Mouse (Mus musculus) liver, adult 2 months (tissue): Measurements from ENCODE around the gene Gm45140. TPM values are rescaled to one million over a fixed set of nuclear protein-coding genes. Genes with fewer than 3 reads are reported as not detected.

Experiments used
- DNase-seq: peaks from one replicate; pipeline ENCODE4 v3.0.0-alpha.2; 2011; ENCODE audit warnings: low read depth, low spot score; ENCODE audit errors: extremely low read depth
- H3K27ac ChIP-seq: fragments of 200-500 bp; replicated peaks from 2 replicates; pipeline ENCODE4 v1.5.1; 2012; ENCODE audit warnings: low read depth, mild to moderate bottlenecking, control low read depth, inconsistent platforms, low read length; ENCODE audit not compliant: insufficient read depth
- H3K27me3 ChIP-seq: fragments of 200-500 bp; 2 replicates; pipeline ENCODE4 v1.6.1; 2012; ENCODE audit warnings: mild to moderate bottlenecking, moderate library complexity, low read length, inconsistent platforms; ENCODE audit not compliant: control insufficient read depth, insufficient read depth
- H3K36me3 ChIP-seq: fragments of 200-500 bp; 2 replicates; pipeline ENCODE4 v1.6.1; 2012; ENCODE audit warnings: low read length, inconsistent platforms; ENCODE audit not compliant: control insufficient read depth, insufficient read depth
- H3K4me1 ChIP-seq: fragments of 200-500 bp; 2 replicates; pipeline ENCODE4 v1.6.1; 2011; ENCODE audit warnings: low read length; ENCODE audit not compliant: control insufficient read depth, insufficient read depth
- H3K4me3 ChIP-seq: fragments of 200-500 bp; 2 replicates; pipeline ENCODE4 v1.5.1; 2011; ENCODE audit warnings: low read depth, mild to moderate bottlenecking, control low read depth, low read length, moderate library complexity; ENCODE audit not compliant: insufficient read depth
- H3K79me2 ChIP-seq: fragments of 200-500 bp; 2 replicates; pipeline ENCODE4 v1.6.1; 2012; ENCODE audit warnings: inconsistent platforms, mild to moderate bottlenecking, low read length, moderate library complexity; ENCODE audit not compliant: control insufficient read depth, insufficient read depth
- H3K9ac ChIP-seq: fragments of 200-500 bp; 2 replicates; pipeline ENCODE4 v1.6.1; 2012; ENCODE audit warnings: low read depth, mild to moderate bottlenecking, control low read depth, inconsistent platforms, low read length
- CTCF ChIP-seq: fragments of 200-500 bp; IDR thresholded peaks from 2 replicates; pipeline ENCODE4 v1.5.1; 2011; ENCODE audit warnings: low read depth, low read length, control low read depth
- POLR2A ChIP-seq: fragments of 200-500 bp; IDR thresholded peaks from 2 replicates; pipeline ENCODE4 v1.6.1; 2011; ENCODE audit warnings: low read length, control low read depth; ENCODE audit not compliant: insufficient read depth; ENCODE audit errors: extremely low read depth
- WGBS: fragments of 180-500 bp; shearing (Covaris S2); methylation state at CpG from one replicate; pipeline ENCODE4 v1.1.7; 2018; 5-methylcytosine and 5-hydroxymethylcytosine counted together
- polyA plus RNA-seq: library from polyadenylated mRNA; depleted of rRNA; stranded (reverse); fragments of >200 nt; gene quantifications from 2 replicates; pipeline ENCODE4 v1.2.3, GENCODE M21; 2012
- total RNA-seq: library from RNA; depleted of rRNA; stranded (reverse); fragments of >200 nt; gene quantifications from 2 replicates; pipeline ENCODE4 v1.2.3, GENCODE M21; 2014

Gm45140 gene
- total and polyA plus RNA-seq, 2 experiments: 0.98 to 1.0 TPM

GRCm38 (mm10) chr6:87763376-87764280 lies 72.0 kb downstream of the Gm45140 start:
- H3K4me3 ChIP-seq: no peak overlapping the region
- H3K27me3 ChIP-seq: no peaks in the 10 kb centered on the region
- no peaks in the 10 kb centered on the region for H3K79me2 ChIP-seq
- peak; percentile 64 for DNase-seq
- peaks cover 8% of the 10 kb centered on the region for H3K4me1 ChIP-seq
- H3K36me3 ChIP-seq: no peaks in the 10 kb centered on the region
- TF ChIP-seq CTCF (peak; percentile 53), POLR2A (no peak)
- 54% methylated on average over 4 of the region's 4 CpGs for whole genome bisulfite sequencing
- no peak overlapping the region for H3K27ac ChIP-seq
- no peak overlapping the region for H3K9ac ChIP-seq

GRCm38 (mm10) chr6:87762161-87762560 lies 73.4 kb downstream of the Gm45140 start:
- WGBS: 87% methylated on average over 5 of the region's 5 CpGs
- H3K79me2 ChIP-seq: no peaks in the 10 kb centered on the region
- no peaks in the 10 kb centered on the region for H3K36me3 ChIP-seq
- no peak overlapping the region for H3K4me3 ChIP-seq
- no peak overlapping the region for H3K27ac ChIP-seq
- no peak for TF ChIP-seq POLR2A
- no peak for TF ChIP-seq CTCF
- H3K27me3 ChIP-seq: no peaks in the 10 kb centered on the region
- no peak for DNase-seq
- H3K9ac ChIP-seq: no peak overlapping the region
- peaks cover 8% of the 10 kb centered on the region for H3K4me1 ChIP-seq

- 14% methylated on average over 3 of the region's 3 CpGs for WGBS
- H3K4me3 ChIP-seq: no peak overlapping the region
- TF ChIP-seq POLR2A: no peak
- TF ChIP-seq CTCF: no peak
- no peaks in the 10 kb centered on the region for H3K27me3 ChIP-seq
- H3K9ac ChIP-seq: 0 out of 2 replicates have a peak overlapping the region, but pooled peaks have one; percentile 20
- peak overlapping the region; percentile 75 for H3K27ac ChIP-seq
- no peaks in the 10 kb centered on the region for H3K79me2 ChIP-seq
- peaks cover 8% of the 10 kb centered on the region for H3K4me1 ChIP-seq
- peak; percentile 77 for DNase-seq
- no peaks in the 10 kb centered on the region for H3K36me3 ChIP-seq
These were observed 75.7 kb downstream of the Gm45140 start for GRCm38 (mm10) chr6:87759850-87760249.

- WGBS: 24% methylated on average over 3 of the region's 3 CpGs
- Histone ChIP-seq H3K4me3 (no peak overlapping the region), H3K79me2 (no peaks in the 10 kb centered on the region), H3K36me3 (no peaks in the 10 kb centered on the region), H3K9ac (0 out of 2 replicates have a peak overlapping the region, but pooled peaks have one; percentile 20), H3K27ac (peak overlapping the region; percentile 75), H3K4me1 (peaks cover 8% of the 10 kb centered on the region), H3K27me3 (no peaks in the 10 kb centered on the region)
- TF ChIP-seq POLR2A (no peak), CTCF (no peak)
- peak; percentile 90 for DNase-seq
These were observed 76.2 kb downstream of the Gm45140 start for GRCm38 (mm10) chr6:87759404-87759803.

GRCm38 (mm10) chr6:87756896-87757295 lies 78.7 kb downstream of the Gm45140 start:
- H3K9ac ChIP-seq: no peak overlapping the region
- H3K27ac ChIP-seq: no peak overlapping the region
- 89% methylated on average over 8 of the region's 8 CpGs for WGBS
- peaks cover 8% of the 10 kb centered on the region for H3K4me1 ChIP-seq
- H3K27me3 ChIP-seq: no peaks in the 10 kb centered on the region
- no peak overlapping the region for H3K4me3 ChIP-seq
- DNase-seq: no peak
- no peak for TF ChIP-seq CTCF
- no peak for TF ChIP-seq POLR2A
- no peaks in the 10 kb centered on the region for H3K36me3 ChIP-seq
- H3K79me2 ChIP-seq: no peaks in the 10 kb centered on the region

- WGBS: 95% methylated on average over 4 of the region's 4 CpGs
- no peak for DNase-seq
- no peak overlapping the region for H3K27ac ChIP-seq
These were observed 80.4 kb downstream of the Gm45140 start for GRCm38 (mm10) chr6:87755196-87755595.

More at GRCm38 (mm10) chr6:87755196-87755595, 80.4 kb downstream of the Gm45140 start:
- Histone ChIP-seq H3K9ac (no peak overlapping the region), H3K36me3 (no peaks in the 10 kb centered on the region), H3K4me3 (no peak overlapping the region), H3K4me1 (peaks cover 8% of the 10 kb centered on the region), H3K27me3 (no peaks in the 10 kb centered on the region), H3K79me2 (no peaks in the 10 kb centered on the region)
- TF ChIP-seq CTCF: no peak
- TF ChIP-seq POLR2A: no peak
